Mouse (Mus musculus) layer of hippocampus, adult 11-12 months (tissue): ENCODE measurements at regions not wholly inside any gene's neighbourhood (a gene's known extent, or its start where the extent isn't known, plus 50 kb on each side); places are given as distances from the start of the nearest gene placed in this dataset.

ENCODE experiments used
- DNase-seq: peaks from one replicate; pipeline ENCODE4 v3.0.0; 2022; ENCODE audit warnings: low spot score

- peak; percentile 43 for DNase-seq
Observed at GRCm38 (mm10) chr1:75692781-75693180, 146.7 kb downstream of the Slc4a3 start.

- peak; percentile 48 for DNase-seq
Observed at GRCm38 (mm10) chr1:75693231-75693914, 147.3 kb downstream of the Slc4a3 start.

GRCm38 (mm10) chr1:75704832-75705650 is 159.0 kb downstream of the Slc4a3 start:
- peak; percentile 26 for DNase-seq

- DNase-seq = no peak
Observed at GRCm38 (mm10) chr1:75706126-75706525, 160.1 kb downstream of the Slc4a3 start.

- no peak for DNase-seq
Observed at GRCm38 (mm10) chr1:75723431-75723830, 177.4 kb downstream of the Slc4a3 start.

GRCm38 (mm10) chr1:75725329-75725728 is 179.3 kb downstream of the Slc4a3 start:
- no peak for DNase-seq

GRCm38 (mm10) chr1:75728859-75729258 is 182.8 kb downstream of the Slc4a3 start:
- peak; percentile 83 for DNase-seq

GRCm38 (mm10) chr1:75733791-75734190 is 187.7 kb downstream of the Slc4a3 start:
- no peak for DNase-seq

- no peak for DNase-seq
Observed at GRCm38 (mm10) chr1:75738651-75739050, 192.6 kb downstream of the Slc4a3 start.

- DNase-seq = peak; percentile 41
Observed at GRCm38 (mm10) chr1:75749665-75750221, 203.7 kb downstream of the Slc4a3 start.

- no peak for DNase-seq
Observed at GRCm38 (mm10) chr1:75772131-75772530, 226.1 kb downstream of the Slc4a3 start.

- DNase-seq = no peak
Observed at GRCm38 (mm10) chr1:75773014-75773413, 226.9 kb downstream of the Slc4a3 start.

- no peak for DNase-seq
Observed at GRCm38 (mm10) chr1:75778889-75779288, 232.8 kb downstream of the Slc4a3 start.

GRCm38 (mm10) chr1:75783206-75783605 is 237.1 kb downstream of the Slc4a3 start:
- DNase-seq = no peak

GRCm38 (mm10) chr1:75786173-75786820 is 240.2 kb downstream of the Slc4a3 start:
- DNase-seq = no peak

GRCm38 (mm10) chr1:75791509-75791908 is 245.4 kb downstream of the Slc4a3 start:
- DNase-seq = no peak

GRCm38 (mm10) chr1:75797793-75798192 is 251.7 kb downstream of the Slc4a3 start:
- no peak for DNase-seq

- DNase-seq = no peak
Observed at GRCm38 (mm10) chr1:75798375-75799099, 252.5 kb downstream of the Slc4a3 start.

- DNase-seq = no peak
Observed at GRCm38 (mm10) chr1:75804473-75804872, 258.4 kb downstream of the Slc4a3 start.

GRCm38 (mm10) chr1:75812471-75812870 is 266.4 kb downstream of the Slc4a3 start:
- no peak for DNase-seq

GRCm38 (mm10) chr1:75826202-75826601 is 280.1 kb downstream of the Slc4a3 start:
- no peak for DNase-seq
